Mouse (Mus musculus): ENCODE measurements at regions not wholly inside any gene's neighbourhood (a gene's known extent, or its start where the extent isn't known, plus 50 kb on each side); places are given as distances from the start of the nearest gene placed in this dataset.
A peak's percentile ranks its signal among the peaks of the same experiment; 100 is the strongest.

DNA sequence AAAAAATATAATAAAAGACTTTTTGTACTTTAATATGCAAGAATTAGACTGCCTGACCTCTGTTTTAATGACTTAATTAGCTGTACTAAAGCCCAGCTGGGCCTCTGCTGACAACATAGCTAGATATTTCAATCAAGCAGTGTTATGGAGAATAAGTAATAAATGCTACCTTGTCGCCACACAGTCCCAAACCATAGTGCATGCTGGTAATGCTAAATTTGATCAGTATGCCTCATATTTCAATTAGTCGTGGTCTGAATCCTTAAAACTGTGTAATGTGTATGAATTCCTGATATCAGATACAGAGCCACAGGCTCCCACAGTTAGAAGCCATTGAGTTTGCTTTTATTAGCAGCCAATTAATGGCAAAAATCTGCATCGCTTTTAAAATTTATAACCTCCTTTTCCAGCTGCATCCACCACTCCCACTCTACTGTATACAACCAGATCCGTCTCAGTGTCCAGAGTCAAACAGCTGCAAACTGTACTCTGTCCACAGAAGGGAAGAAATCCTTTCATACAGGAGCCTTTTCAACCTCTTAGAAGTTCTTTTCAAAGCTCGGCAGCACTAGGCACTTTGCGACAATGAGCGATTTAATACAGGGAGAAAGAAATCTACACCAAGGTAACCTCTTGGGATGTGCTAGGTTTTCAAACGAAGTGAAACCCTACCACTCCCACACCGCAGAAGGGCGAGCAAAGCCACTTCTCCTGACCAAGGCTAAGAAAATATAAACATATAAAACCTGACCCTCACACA is 317.8 kb upstream of the Pitx2 start:
- no peak for DNase-seq (ENCODE audit: extremely low read depth, low read depth, low spot score)
- no peak overlapping the region for H3K4me3 ChIP-seq (ENCODE audit: insufficient read depth, low read depth, low read length)
- H3K36me3 ChIP-seq (ENCODE audit: control insufficient read depth, insufficient read depth, low read length) = no peaks in the 10 kb centered on the region
- no peaks in the 10 kb centered on the region for H3K27me3 ChIP-seq (ENCODE audit: control insufficient read depth, insufficient read depth, low read length)
- H3K4me1 ChIP-seq (ENCODE audit: control insufficient read depth, insufficient read depth, low read length) = no peaks in the 10 kb centered on the region
- no peaks in the 10 kb centered on the region for H3K79me2 ChIP-seq (ENCODE audit: control insufficient read depth, insufficient read depth, low read length)
- no peak overlapping the region for H3K27ac ChIP-seq (replicated peaks; ENCODE audit: insufficient read depth, low read depth, low read length)
- WGBS = 64% methylated on average over 10 of the region's 10 CpGs
- TF ChIP-seq POLR2A (IDR thresholded peaks at IDR 0.05; ENCODE audit: extremely low read depth, insufficient read depth, low read length) (no peak), CTCF (IDR thresholded peaks at IDR 0.05; ENCODE audit: low read depth, low read length) (no peak)
- H3K9ac ChIP-seq (ENCODE audit: low read depth, low read length) = no peak overlapping the region

- H3K9ac ChIP-seq (ENCODE audit: low read depth, low read length) = no peak overlapping the region
- H3K27ac ChIP-seq (replicated peaks; ENCODE audit: insufficient read depth, low read depth, low read length) = no peak overlapping the region
- H3K79me2 ChIP-seq (ENCODE audit: control insufficient read depth, insufficient read depth, low read length) = no peaks in the 10 kb centered on the region
- H3K4me3 ChIP-seq (ENCODE audit: insufficient read depth, low read depth, low read length) = no peak overlapping the region
- H3K36me3 ChIP-seq (ENCODE audit: control insufficient read depth, insufficient read depth, low read length) = no peaks in the 10 kb centered on the region
- TF ChIP-seq POLR2A (IDR thresholded peaks at IDR 0.05; ENCODE audit: extremely low read depth, insufficient read depth, low read length) (no peak), CTCF (IDR thresholded peaks at IDR 0.05; ENCODE audit: low read depth, low read length) (no peak)
- no peak for DNase-seq (ENCODE audit: extremely low read depth, low read depth, low spot score)
- no peaks in the 10 kb centered on the region for H3K4me1 ChIP-seq (ENCODE audit: control insufficient read depth, insufficient read depth, low read length)
- WGBS = 75% methylated on average over 7 of the region's 7 CpGs
- H3K27me3 ChIP-seq (ENCODE audit: control insufficient read depth, insufficient read depth, low read length) = no peaks in the 10 kb centered on the region
Observed at GRCm38 (mm10) chr3:128883636-128884195, 316.0 kb upstream of the Pitx2 start.

GRCm38 (mm10) chr3:128886678-128887077 is 313.0 kb upstream of the Pitx2 start:
- Histone ChIP-seq H3K27ac (replicated peaks; ENCODE audit: insufficient read depth, low read depth, low read length) (no peak overlapping the region), H3K4me3 (ENCODE audit: insufficient read depth, low read depth, low read length) (no peak overlapping the region), H3K27me3 (ENCODE audit: control insufficient read depth, insufficient read depth, low read length) (no peaks in the 10 kb centered on the region; the same call in 1 of the 2 replicates), H3K36me3 (ENCODE audit: control insufficient read depth, insufficient read depth, low read length) (no peaks in the 10 kb centered on the region), H3K79me2 (ENCODE audit: control insufficient read depth, insufficient read depth, low read length) (no peaks in the 10 kb centered on the region), H3K9ac (ENCODE audit: low read depth, low read length) (no peak overlapping the region), H3K4me1 (ENCODE audit: control insufficient read depth, insufficient read depth, low read length) (no peaks in the 10 kb centered on the region)
- WGBS = 68% methylated on average over 9 of the region's 9 CpGs
- no peak for DNase-seq (ENCODE audit: extremely low read depth, low read depth, low spot score)
- TF ChIP-seq POLR2A (IDR thresholded peaks at IDR 0.05; ENCODE audit: extremely low read depth, insufficient read depth, low read length) = no peak
- TF ChIP-seq CTCF (IDR thresholded peaks at IDR 0.05; ENCODE audit: low read depth, low read length) = no peak

- no peaks in the 10 kb centered on the region for H3K79me2 ChIP-seq (ENCODE audit: control insufficient read depth, insufficient read depth, low read length)
- no peak overlapping the region for H3K4me3 ChIP-seq (ENCODE audit: insufficient read depth, low read depth, low read length)
- DNase-seq (ENCODE audit: extremely low read depth, low read depth, low spot score) = peak; percentile 42
- WGBS = 57% methylated on average over 5 of the region's 5 CpGs
- H3K27me3 ChIP-seq (ENCODE audit: control insufficient read depth, insufficient read depth, low read length) = no peaks in the 10 kb centered on the region; the same call in 1 of the 2 replicates
- no peaks in the 10 kb centered on the region for H3K4me1 ChIP-seq (ENCODE audit: control insufficient read depth, insufficient read depth, low read length)
- TF ChIP-seq POLR2A (IDR thresholded peaks at IDR 0.05; ENCODE audit: extremely low read depth, insufficient read depth, low read length) = no peak
- no peak for TF ChIP-seq CTCF (IDR thresholded peaks at IDR 0.05; ENCODE audit: low read depth, low read length)
- no peak overlapping the region for H3K9ac ChIP-seq (ENCODE audit: low read depth, low read length)
- H3K27ac ChIP-seq (replicated peaks; ENCODE audit: insufficient read depth, low read depth, low read length) = no peak overlapping the region
- no peaks in the 10 kb centered on the region for H3K36me3 ChIP-seq (ENCODE audit: control insufficient read depth, insufficient read depth, low read length)
Observed at GRCm38 (mm10) chr3:128891078-128891477, 308.6 kb upstream of the Pitx2 start.

GRCm38 (mm10) chr3:128896628-128897027 is 303.1 kb upstream of the Pitx2 start:
- no peaks in the 10 kb centered on the region; the same call in 1 of the 2 replicates for H3K27me3 ChIP-seq (ENCODE audit: control insufficient read depth, insufficient read depth, low read length)

DNA sequence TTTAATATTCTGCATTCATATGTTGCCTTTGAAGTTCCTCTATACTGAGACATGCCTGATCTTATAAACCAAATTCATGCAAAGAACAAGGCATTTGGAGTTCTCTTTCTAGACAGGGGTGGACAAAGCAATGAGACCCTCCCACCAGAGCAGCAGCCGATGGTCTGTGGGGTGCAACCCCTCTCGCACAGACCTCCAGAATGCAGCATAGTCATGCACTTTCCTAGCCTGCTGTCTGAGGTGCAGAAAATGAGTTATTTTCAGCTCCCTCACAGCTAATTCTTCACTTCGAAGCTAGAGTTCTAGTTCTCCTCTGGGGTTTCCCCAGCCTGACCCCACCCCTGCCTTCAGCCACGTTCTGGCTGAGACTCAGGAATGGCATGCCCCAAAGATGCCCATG is 288.6 kb upstream of the Pitx2 start:
- Histone ChIP-seq H3K4me3 (ENCODE audit: insufficient read depth, low read depth, low read length) (no peak overlapping the region), H3K36me3 (ENCODE audit: control insufficient read depth, insufficient read depth, low read length) (no peaks in the 10 kb centered on the region), H3K79me2 (ENCODE audit: control insufficient read depth, insufficient read depth, low read length) (no peaks in the 10 kb centered on the region), H3K27ac (replicated peaks; ENCODE audit: insufficient read depth, low read depth, low read length) (no peak overlapping the region), H3K9ac (ENCODE audit: low read depth, low read length) (no peak overlapping the region), H3K4me1 (ENCODE audit: control insufficient read depth, insufficient read depth, low read length) (no peaks in the 10 kb centered on the region), H3K27me3 (ENCODE audit: control insufficient read depth, insufficient read depth, low read length) (no peaks in the 10 kb centered on the region)
- TF ChIP-seq POLR2A (IDR thresholded peaks at IDR 0.05; ENCODE audit: extremely low read depth, insufficient read depth, low read length) = no peak
- TF ChIP-seq CTCF (IDR thresholded peaks at IDR 0.05; ENCODE audit: low read depth, low read length) = no peak
- 57% methylated on average over 4 of the region's 4 CpGs for WGBS
- DNase-seq (ENCODE audit: extremely low read depth, low read depth, low spot score) = no peak

More at GRCm38 (mm10) chr3:128896628-128897027, 303.1 kb upstream of the Pitx2 start:
- H3K4me3 ChIP-seq (ENCODE audit: insufficient read depth, low read depth, low read length) = no peak overlapping the region
- no peak for DNase-seq (ENCODE audit: extremely low read depth, low read depth, low spot score)
- no peak overlapping the region for H3K9ac ChIP-seq (ENCODE audit: low read depth, low read length)
- no peaks in the 10 kb centered on the region for H3K4me1 ChIP-seq (ENCODE audit: control insufficient read depth, insufficient read depth, low read length)
- no peaks in the 10 kb centered on the region for H3K36me3 ChIP-seq (ENCODE audit: control insufficient read depth, insufficient read depth, low read length)
- TF ChIP-seq POLR2A (IDR thresholded peaks at IDR 0.05; ENCODE audit: extremely low read depth, insufficient read depth, low read length) = no peak
- no peak for TF ChIP-seq CTCF (IDR thresholded peaks at IDR 0.05; ENCODE audit: low read depth, low read length)
- 94% methylated on average over 3 of the region's 3 CpGs for WGBS
- no peaks in the 10 kb centered on the region for H3K79me2 ChIP-seq (ENCODE audit: control insufficient read depth, insufficient read depth, low read length)
- H3K27ac ChIP-seq (replicated peaks; ENCODE audit: insufficient read depth, low read depth, low read length) = no peak overlapping the region
